Mouse (Mus musculus): ENCODE results near the gene Rbp2.

DNA sequence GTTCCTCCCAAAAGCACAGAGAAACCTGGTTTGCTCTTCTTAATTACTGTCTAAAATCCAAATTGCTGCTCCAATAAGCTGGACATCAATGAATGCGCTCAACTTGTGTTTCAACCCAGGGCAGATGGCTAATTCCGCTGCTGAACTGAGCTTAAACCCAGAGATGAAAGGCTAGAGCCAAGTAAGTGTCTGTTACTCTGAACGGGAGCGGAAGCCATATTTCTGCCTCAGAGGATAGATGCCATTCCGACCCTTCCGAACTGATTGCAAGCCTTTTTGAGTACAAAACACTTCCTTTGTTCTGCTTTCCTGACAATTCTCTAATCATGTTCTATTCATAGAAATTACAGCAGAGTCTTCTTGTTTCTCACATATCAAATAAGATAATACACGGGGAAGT, 41.3 kb downstream of the Rbp2 start:
- TF ChIP-seq CTCF (IDR thresholded peaks at IDR 0.05; ENCODE audit: extremely low read depth, insufficient read depth, insufficient read length, insufficient replicate concordance) (no peak), POLR2A (IDR thresholded peaks at IDR 0.05; ENCODE audit: low read depth, low read length) (no peak)
